Mouse (Mus musculus) stomach, postnatal 0 days (tissue): Measurements from ENCODE around the gene Bid.

Source experiments
- CTCF ChIP-seq: IDR thresholded peaks from 2 replicates; pipeline ENCODE4 v1.5.1; 2016; ENCODE audit warnings: antibody characterized with exemption, low read depth, mild to moderate bottlenecking, moderate library complexity
- EP300 ChIP-seq: optimal IDR thresholded peaks from 2 replicates; pipeline ENCODE3; 2016; ENCODE audit warnings: antibody characterized with exemption

DNA sequence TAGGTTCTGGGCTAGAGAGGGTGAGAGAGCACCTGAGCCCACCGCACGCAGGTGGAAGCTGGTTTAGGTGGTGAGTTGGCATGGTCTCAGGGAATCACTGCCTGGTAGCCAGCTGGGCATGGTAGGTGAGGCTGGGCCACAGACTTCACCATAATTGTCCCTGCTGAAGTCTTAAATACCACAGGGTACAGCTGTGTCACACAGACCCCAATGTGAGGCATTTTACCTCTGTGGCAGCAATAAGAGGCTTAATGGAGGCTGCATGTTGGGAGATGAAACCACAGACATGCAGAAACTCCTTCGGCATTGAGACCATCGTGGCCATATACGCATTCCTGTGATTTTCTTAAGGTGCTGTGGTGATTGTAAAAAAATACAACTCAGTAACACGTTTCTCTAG lies 35.8 kb upstream of the Bid start:
- TF ChIP-seq EP300: no peak
- TF ChIP-seq CTCF: no peak
